ENCODE assay signal across 10 mouse cellular contexts in the genomic region with DNA sequence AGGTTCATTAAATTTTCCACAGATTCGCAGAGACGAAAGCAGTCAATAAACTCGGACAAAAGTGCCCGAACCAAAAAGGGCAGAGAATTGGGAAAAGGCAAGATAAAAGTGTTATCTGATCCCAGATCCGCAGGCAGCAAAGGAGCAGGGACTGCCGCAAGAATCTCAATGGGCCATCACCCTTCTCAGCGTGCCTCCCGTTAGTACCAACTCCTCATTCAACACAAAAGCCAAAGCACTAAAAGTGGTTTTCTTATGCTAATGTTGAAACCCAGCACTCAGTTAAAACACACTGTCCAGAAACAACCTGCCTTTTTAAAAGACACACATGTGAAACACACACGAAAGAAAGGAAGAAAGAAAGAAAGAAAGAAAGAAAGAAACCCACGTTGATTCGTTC. TPM values are rescaled to one million over a fixed set of nuclear protein-coding genes. Genes with fewer than 3 reads are reported as not detected.
DNase-seq lines count a peak whose midpoint lies in the region; ATAC-seq lines count a peak whose summit lies in the region.
"Had no signal": no experiment of that assay in that cellular context is flagged by ENCODE, and none has a peak within 500 bp of the region (broad histone marks: within the 10 kb centered on the region; RNA-seq: fewer than 3 reads in every experiment).

No protein-coding gene starts in this region.

- no peak overlapping the region for H3K9ac ChIP-seq in intestine, embryonic 14.5 days (ENCODE audit: low read length)
- H3K9ac ChIP-seq in intestine, embryonic 16.5 days (ENCODE audit: low read depth, low read length) = no peak overlapping the region
- H3K9ac ChIP-seq in embryonic facial prominence, embryonic 14.5 days (ENCODE audit: low read depth, low read length) = peak overlapping the region; percentile 82

- WGBS in intestine, embryonic 14.5 days = 29% methylated on average over 11 of the region's 11 CpGs
- 29% methylated on average over 11 of the region's 11 CpGs for WGBS in intestine, embryonic 16.5 days
- 7% methylated on average over 11 of the region's 11 CpGs for WGBS in embryonic facial prominence, embryonic 14.5 days
- 2% methylated on average over 11 of the region's 11 CpGs for WGBS in limb, embryonic 10.5 days

- no peak for DNase-seq in intestine, embryonic 14.5 days (ENCODE audit: low spot score)
- DNase-seq in ES-CJ7 (ENCODE audit: low read depth, low spot score) = peak; percentile 98
- DNase-seq in embryonic facial prominence, embryonic 14.5 days (ENCODE audit: low spot score) = no peak
- no peak for DNase-seq in limb, embryonic 10.5 days (ENCODE audit: low spot score)
- DNase-seq in spleen, adult 18-20 months = no peak
- DNase-seq in spleen, postnatal 36 days (ENCODE audit: low spot score in 2 of 2) = no peak
- DNase-seq in thymus, postnatal 4 days = no peak
- DNase-seq: adrenal gland, postnatal 25 days; lung, postnatal 4 days had no signal

- no peak overlapping the region for H3K27ac ChIP-seq in intestine, embryonic 14.5 days (ENCODE audit: low read depth)
- H3K27ac ChIP-seq in intestine, embryonic 16.5 days (ENCODE audit: low read length) = no peak overlapping the region
- peak overlapping the region; percentile 97 for H3K27ac ChIP-seq in embryonic facial prominence, embryonic 14.5 days (replicated peaks; ENCODE audit: low read depth, low read length)
- peak overlapping the region; percentile 96 for H3K27ac ChIP-seq in limb, embryonic 10.5 days

- no peaks in the 10 kb centered on the region for H3K9me3 ChIP-seq in intestine, embryonic 14.5 days (ENCODE audit: control insufficient read depth, low read length)
- no peaks in the 10 kb centered on the region for H3K9me3 ChIP-seq in intestine, embryonic 16.5 days (ENCODE audit: control insufficient read depth, low read length)
- H3K9me3 ChIP-seq in embryonic facial prominence, embryonic 14.5 days (ENCODE audit: control insufficient read depth, low read length) = no peaks in the 10 kb centered on the region
- H3K9me3 ChIP-seq in limb, embryonic 10.5 days (replicated peaks) = no peaks in the 10 kb centered on the region

- H3K4me1 ChIP-seq in intestine, embryonic 14.5 days (replicated peaks; ENCODE audit: control insufficient read depth, insufficient read depth, low read length) = peaks cover 28% of the 10 kb centered on the region
- peaks cover 35% of the 10 kb centered on the region for H3K4me1 ChIP-seq in intestine, embryonic 16.5 days (ENCODE audit: control insufficient read depth, insufficient read depth, low read length)
- H3K4me1 ChIP-seq in embryonic facial prominence, embryonic 14.5 days (ENCODE audit: control insufficient read depth, insufficient read depth, low read length) = peaks cover 42% of the 10 kb centered on the region
- H3K4me1 ChIP-seq in limb, embryonic 10.5 days = peaks cover 71% of the 10 kb centered on the region

- peak overlapping the region; percentile 83 for H3K4me2 ChIP-seq in intestine, embryonic 14.5 days (ENCODE audit: low read length)
- H3K4me2 ChIP-seq in intestine, embryonic 16.5 days (ENCODE audit: low read depth, low read length) = no peak overlapping the region
- H3K4me2 ChIP-seq in embryonic facial prominence, embryonic 14.5 days (ENCODE audit: low read depth, low read length) = peak overlapping the region; percentile 90

- no peaks in the 10 kb centered on the region for H3K36me3 ChIP-seq in intestine, embryonic 14.5 days (ENCODE audit: control insufficient read depth, insufficient read depth, low read length)
- no peaks in the 10 kb centered on the region for H3K36me3 ChIP-seq in intestine, embryonic 16.5 days (ENCODE audit: control insufficient read depth, insufficient read depth, low read length)
- 0 out of 2 replicates have a peak, but pooled peaks cover 3% of the 10 kb centered on the region for H3K36me3 ChIP-seq in embryonic facial prominence, embryonic 14.5 days (ENCODE audit: control insufficient read depth, insufficient read depth, low read length)
- 0 out of 2 replicates have a peak, but pooled peaks cover 2% of the 10 kb centered on the region for H3K36me3 ChIP-seq in limb, embryonic 10.5 days

- no peak overlapping the region for H3K4me3 ChIP-seq in intestine, embryonic 14.5 days (ENCODE audit: low read depth, low read length)
- H3K4me3 ChIP-seq in intestine, embryonic 16.5 days (ENCODE audit: low read length) = no peak overlapping the region
- peak overlapping the region; percentile 56 for H3K4me3 ChIP-seq in embryonic facial prominence, embryonic 14.5 days (ENCODE audit: low read depth, low read length)
- H3K4me3 ChIP-seq in limb, embryonic 10.5 days = peak overlapping the region; percentile 59

- peaks cover 16% of the 10 kb centered on the region for H3K27me3 ChIP-seq in intestine, embryonic 14.5 days (replicated peaks; ENCODE audit: control insufficient read depth, insufficient read depth, low read length)
- peaks cover 16% of the 10 kb centered on the region for H3K27me3 ChIP-seq in intestine, embryonic 16.5 days (replicated peaks; ENCODE audit: control insufficient read depth, insufficient read depth, low read length)
- no peaks in the 10 kb centered on the region for H3K27me3 ChIP-seq in embryonic facial prominence, embryonic 14.5 days (replicated peaks; ENCODE audit: control insufficient read depth, insufficient read depth, low read length)
- no peaks in the 10 kb centered on the region for H3K27me3 ChIP-seq in limb, embryonic 10.5 days (ENCODE audit: low read depth, poor library complexity, severe bottlenecking)

- no peak for ATAC-seq in intestine, embryonic 14.5 days (replicated peaks; ENCODE audit: low FRiP score, low TSS enrichment, low read depth)
- no peak for ATAC-seq in intestine, embryonic 16.5 days
- ATAC-seq in embryonic facial prominence, embryonic 14.5 days (ENCODE audit: low read depth) = no peak

RNA-seq across cellular contexts. Expression of gene Gli2, which starts 4.4 kb away (rescaled TPM):
- 11.4 and 11.6 TPM in 2 replicates for polyA plus RNA-seq in intestine, embryonic 14.5 days (2014; fragmentation: Nextera tagmentation; extraction: Ambion mirVana)
- 4.4 and 5.4 TPM in 2 replicates for polyA plus RNA-seq in intestine, embryonic 16.5 days (2015; fragmentation: Nextera tagmentation; extraction: Ambion mirVana)
- polyA plus RNA-seq in embryonic facial prominence, embryonic 14.5 days (2014; fragmentation: Nextera tagmentation; extraction: Ambion mirVana) = 14.7 and 15.1 TPM in 2 replicates
- 16.6 and 17.5 TPM in 2 replicates for polyA plus RNA-seq in limb, embryonic 10.5 days (2016; fragmentation: Nextera tagmentation; extraction: Ambion mirVana)

Comparison
In these comparisons a context has a peak if more than half of its experiments do, and no peak if none do; other contexts are left out.
1. H3K27ac ChIP-seq: peak in embryonic facial prominence, embryonic 14.5 days (single experiment) and limb, embryonic 10.5 days (single experiment); none in intestine, embryonic 14.5 days (single experiment) and intestine, embryonic 16.5 days (single experiment).
2. H3K4me3 ChIP-seq: peak in embryonic facial prominence, embryonic 14.5 days (single experiment) and limb, embryonic 10.5 days (single experiment); none in intestine, embryonic 14.5 days (single experiment) and intestine, embryonic 16.5 days (single experiment).